Mouse (Mus musculus): ENCODE measurements around the gene Crat. TPM values are rescaled to one million over a fixed set of nuclear protein-coding genes. Genes with fewer than 3 reads are reported as not detected.

Crat gene
- polyA plus RNA-seq, 1 experiment from 2014 or later = 24.3 TPM

DNA sequence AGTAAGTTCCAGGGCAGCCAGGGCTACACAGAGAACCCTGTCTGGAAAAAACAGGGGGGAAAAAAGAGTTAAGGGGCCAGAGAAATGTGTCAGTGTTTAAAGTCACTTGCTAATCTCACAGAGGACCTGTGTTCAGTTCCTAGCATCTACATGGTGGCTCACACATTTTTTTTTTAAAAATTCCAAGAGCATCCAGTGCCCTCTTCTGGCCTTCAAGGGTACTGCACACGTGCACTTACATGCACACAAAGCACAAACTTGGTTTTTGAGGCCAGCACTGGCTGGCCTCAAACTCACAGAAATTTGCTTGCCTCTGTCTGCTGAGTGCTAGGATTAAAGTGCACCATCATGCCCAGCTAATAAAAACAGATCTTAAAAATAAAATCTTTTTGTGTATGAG is 34.9 kb upstream of the Crat start:
- Histone ChIP-seq H3K4me3 (replicated peaks) (no peak overlapping the region), H3K27ac (replicated peaks) (no peak overlapping the region), H3K4me1 (replicated peaks) (peaks cover 5% of the 10 kb centered on the region; the same call in 1 of the 2 replicates), H3K4me2 (no peak overlapping the region), H3K9me3 (replicated peaks) (0 out of 2 replicates have a peak, but pooled peaks cover 6% of the 10 kb centered on the region), H3K27me3 (no peaks in the 10 kb centered on the region), H3K36me3 (replicated peaks) (peaks cover 62% of the 10 kb centered on the region), H3K9ac (no peak overlapping the region)
- ATAC-seq (ENCODE audit: insufficient read depth) = no peak
- WGBS (ENCODE audit: insufficient replicate concordance) = 63% methylated on average over 1 of the region's 1 CpGs

DNA sequence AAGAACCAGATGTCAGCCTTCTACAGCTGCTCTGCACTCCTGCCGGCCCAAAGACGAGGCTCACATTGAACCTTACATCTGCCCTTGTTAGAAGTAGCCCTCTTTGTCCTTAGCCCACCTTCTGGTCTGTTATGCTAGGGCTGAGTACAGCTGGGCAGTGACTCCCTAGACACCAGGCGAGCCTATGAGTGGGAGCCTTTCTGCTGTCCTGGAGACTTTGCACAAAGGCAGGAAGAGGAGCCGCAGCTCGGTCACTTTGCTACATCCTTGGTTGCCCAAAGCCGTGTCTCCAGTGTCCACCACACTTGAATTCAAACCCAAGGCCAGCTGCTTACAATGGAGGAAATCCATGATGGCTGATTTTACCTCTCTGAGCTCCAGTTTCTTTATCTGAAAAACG is 32.8 kb upstream of the Crat start:
- ATAC-seq (ENCODE audit: insufficient read depth) = no peak
- peaks cover 78% of the 10 kb centered on the region for H3K36me3 ChIP-seq (replicated peaks)
- H3K27ac ChIP-seq (replicated peaks) = no peak overlapping the region
- no peak overlapping the region for H3K4me2 ChIP-seq
- H3K4me3 ChIP-seq (replicated peaks) = no peak overlapping the region
- peaks cover 16% of the 10 kb centered on the region for H3K4me1 ChIP-seq (replicated peaks)
- H3K9ac ChIP-seq = no peak overlapping the region
- no peaks in the 10 kb centered on the region for H3K27me3 ChIP-seq
- H3K9me3 ChIP-seq (replicated peaks) = 0 out of 2 replicates have a peak, but pooled peaks cover 6% of the 10 kb centered on the region
- WGBS (ENCODE audit: insufficient replicate concordance) = 93% methylated on average over 7 of the region's 7 CpGs

DNA sequence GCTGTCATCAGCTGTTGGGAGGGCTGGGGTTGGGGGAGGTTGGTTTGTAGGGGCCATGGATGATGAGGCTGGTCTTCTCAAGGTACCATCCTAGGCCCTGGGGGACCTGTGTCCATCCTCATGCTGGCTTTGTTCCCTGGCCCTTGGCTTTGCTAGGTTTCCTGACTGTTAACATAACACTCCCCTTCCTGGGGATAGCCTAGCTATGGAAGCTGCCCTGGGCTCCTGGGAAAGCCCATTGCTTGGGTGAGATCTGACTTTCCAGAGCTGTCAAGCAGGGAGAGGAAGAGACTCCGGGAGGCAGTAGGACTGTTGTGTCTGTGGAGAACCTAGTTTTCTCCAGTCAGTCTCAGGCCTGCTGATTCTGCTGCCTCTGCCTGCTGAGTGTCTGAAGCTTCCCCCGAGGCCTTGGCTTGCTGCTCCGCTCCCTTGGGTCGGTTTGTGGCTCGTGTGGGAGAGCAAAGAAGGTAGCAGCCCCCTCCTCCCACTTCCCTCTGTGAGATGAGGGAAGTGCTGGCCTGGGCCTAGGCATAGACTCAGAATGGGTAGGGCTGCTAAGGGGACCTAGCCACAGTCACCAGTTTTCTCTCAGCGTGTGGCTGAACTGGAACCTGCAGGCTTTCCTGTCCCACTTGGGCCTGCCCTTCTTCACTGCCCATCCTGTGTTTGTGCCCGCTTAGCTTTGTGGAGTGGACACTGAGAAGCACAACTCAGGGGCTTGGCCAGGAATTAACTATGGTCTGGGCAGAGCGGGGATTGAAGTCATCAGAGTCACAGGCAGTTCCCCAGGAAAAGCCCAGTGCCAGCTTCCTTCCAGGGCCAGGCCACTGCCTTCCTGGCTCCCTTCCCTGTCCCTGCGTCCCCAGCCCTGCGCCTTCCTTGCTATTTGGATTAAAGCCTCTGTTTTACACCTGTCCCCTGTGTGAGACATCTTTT is 31.5 kb upstream of the Crat start:
- Histone ChIP-seq H3K9ac (no peak overlapping the region), H3K36me3 (replicated peaks) (peaks cover 89% of the 10 kb centered on the region), H3K4me3 (replicated peaks) (no peak overlapping the region), H3K9me3 (replicated peaks) (0 out of 2 replicates have a peak, but pooled peaks cover 6% of the 10 kb centered on the region), H3K4me1 (replicated peaks) (peaks cover 28% of the 10 kb centered on the region), H3K27ac (replicated peaks) (no peak overlapping the region), H3K27me3 (no peaks in the 10 kb centered on the region), H3K4me2 (no peak overlapping the region)
- WGBS (ENCODE audit: insufficient replicate concordance) = 68% methylated on average over 10 of the region's 10 CpGs
- no peak for ATAC-seq (ENCODE audit: insufficient read depth)

DNA sequence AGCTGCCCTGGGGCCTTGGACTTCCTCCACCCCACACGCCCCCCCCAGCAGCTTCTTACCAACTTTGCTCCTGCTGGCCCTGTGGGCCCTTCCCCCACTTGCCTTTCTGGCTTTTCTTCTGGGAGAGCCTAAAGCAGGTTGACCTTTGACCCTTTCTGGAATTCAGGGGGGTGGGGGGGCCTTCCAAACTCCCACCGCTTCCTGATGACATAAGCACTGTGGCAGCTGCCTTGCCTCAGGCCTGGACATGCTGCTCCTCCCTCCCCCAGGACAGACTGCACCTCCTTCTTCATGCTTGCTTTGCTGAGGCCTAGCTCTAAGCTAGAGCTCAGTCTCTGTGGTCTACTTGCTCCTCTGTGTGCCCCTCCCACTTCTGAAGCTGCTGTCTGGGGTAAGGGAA is 29.7 kb upstream of the Crat start:
- H3K4me2 ChIP-seq = no peak overlapping the region
- WGBS (ENCODE audit: insufficient replicate concordance) = 98% methylated on average over 2 of the region's 2 CpGs
- H3K27me3 ChIP-seq = no peaks in the 10 kb centered on the region
- H3K4me3 ChIP-seq (replicated peaks) = no peak overlapping the region
- ATAC-seq (ENCODE audit: insufficient read depth) = no peak
- peaks cover 46% of the 10 kb centered on the region for H3K4me1 ChIP-seq (replicated peaks)
- 0 out of 2 replicates have a peak, but pooled peaks cover 6% of the 10 kb centered on the region for H3K9me3 ChIP-seq (replicated peaks)
- no peak overlapping the region for H3K27ac ChIP-seq (replicated peaks)
- H3K36me3 ChIP-seq (replicated peaks) = peaks cover 99% of the 10 kb centered on the region
- H3K9ac ChIP-seq = no peak overlapping the region

DNA sequence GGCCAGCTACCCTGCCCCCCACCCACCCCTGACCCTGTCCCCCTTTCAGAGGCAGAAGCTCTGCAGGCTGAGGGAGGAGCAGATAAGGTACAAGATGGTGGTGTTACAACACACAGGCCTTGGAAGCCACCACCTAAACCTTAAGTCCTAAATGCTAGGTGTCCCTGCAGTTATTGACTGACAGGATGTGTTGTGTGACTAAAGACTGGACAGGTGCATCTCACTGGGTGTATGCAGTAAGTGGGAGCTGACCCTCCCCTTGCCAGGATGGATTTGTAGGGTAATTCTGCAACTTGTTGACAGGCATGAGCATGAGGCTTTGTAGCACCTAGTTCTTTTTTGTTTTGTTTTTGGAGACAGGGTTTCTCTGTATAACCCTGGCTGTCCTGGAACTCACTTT is 28.8 kb upstream of the Crat start:
- Histone ChIP-seq H3K27ac (replicated peaks) (0 out of 2 replicates have a peak overlapping the region, but pooled peaks have one; percentile 33), H3K27me3 (no peaks in the 10 kb centered on the region), H3K4me2 (no peak overlapping the region), H3K36me3 (replicated peaks) (peaks cover 99% of the 10 kb centered on the region), H3K4me1 (replicated peaks) (peaks cover 53% of the 10 kb centered on the region), H3K9me3 (replicated peaks) (0 out of 2 replicates have a peak, but pooled peaks cover 2% of the 10 kb centered on the region), H3K4me3 (replicated peaks) (no peak overlapping the region), H3K9ac (no peak overlapping the region)
- no peak for ATAC-seq (ENCODE audit: insufficient read depth)

DNA sequence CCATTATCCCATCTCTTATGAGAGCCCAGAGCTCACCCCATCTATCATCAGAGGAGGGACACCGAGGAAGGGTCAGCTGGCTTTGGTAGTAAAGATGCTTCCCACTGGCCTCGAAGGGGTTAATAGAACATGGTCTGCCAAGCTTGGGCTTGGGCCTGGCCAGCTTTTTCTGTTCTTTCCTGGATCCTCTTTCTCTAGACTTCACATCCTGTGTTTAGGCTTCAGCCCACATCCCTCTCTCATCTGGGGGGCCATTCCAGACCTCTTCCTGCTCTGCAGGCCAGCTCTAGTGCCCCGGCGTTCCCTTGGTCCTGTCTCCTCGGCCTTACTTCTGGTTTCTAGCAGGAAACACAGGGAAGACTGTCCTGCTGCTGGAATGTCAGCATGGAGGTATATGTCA is 28.4 kb upstream of the Crat start:
- ATAC-seq (ENCODE audit: insufficient read depth) = no peak
- peaks cover 53% of the 10 kb centered on the region for H3K4me1 ChIP-seq (replicated peaks)
- H3K36me3 ChIP-seq (replicated peaks) = peaks cover 99% of the 10 kb centered on the region
- WGBS (ENCODE audit: insufficient replicate concordance) = 79% methylated on average over 5 of the region's 5 CpGs
- H3K27me3 ChIP-seq = no peaks in the 10 kb centered on the region
- H3K4me2 ChIP-seq = no peak overlapping the region
- H3K9ac ChIP-seq = no peak overlapping the region
- no peaks in the 10 kb centered on the region for H3K9me3 ChIP-seq (replicated peaks)
- H3K27ac ChIP-seq (replicated peaks) = 0 out of 2 replicates have a peak overlapping the region, but pooled peaks have one; percentile 33
- no peak overlapping the region for H3K4me3 ChIP-seq (replicated peaks)

DNA sequence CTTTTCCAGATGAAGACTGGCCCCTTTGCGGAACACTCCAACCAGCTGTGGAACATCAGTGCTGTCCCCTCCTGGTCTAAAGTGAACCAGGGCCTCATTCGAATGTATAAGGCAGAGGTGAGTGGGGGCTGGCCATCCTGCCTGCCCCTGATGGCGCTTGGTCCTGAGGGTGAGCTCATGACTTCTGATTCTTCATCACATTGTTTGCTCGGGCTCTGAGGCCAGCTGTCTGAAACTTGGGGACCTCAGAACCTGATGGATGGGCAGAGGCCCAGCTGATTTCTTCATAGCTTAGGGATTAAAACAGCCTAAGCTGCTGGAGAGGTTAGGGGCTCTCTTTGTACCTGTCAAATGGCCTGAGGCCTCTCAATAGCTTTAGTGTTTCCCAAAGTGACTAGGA is 27.7 kb upstream of the Crat start:
- WGBS (ENCODE audit: insufficient replicate concordance) = 85% methylated on average over 4 of the region's 4 CpGs
- Histone ChIP-seq H3K36me3 (replicated peaks) (peaks cover 99% of the 10 kb centered on the region), H3K4me1 (replicated peaks) (peaks cover 53% of the 10 kb centered on the region), H3K27ac (replicated peaks) (no peak overlapping the region), H3K9me3 (replicated peaks) (no peaks in the 10 kb centered on the region), H3K4me3 (replicated peaks) (no peak overlapping the region), H3K9ac (no peak overlapping the region), H3K4me2 (no peak overlapping the region), H3K27me3 (no peaks in the 10 kb centered on the region)
- no peak for ATAC-seq (ENCODE audit: insufficient read depth)

- Histone ChIP-seq H3K27ac (replicated peaks) (peak overlapping the region; percentile 82), H3K4me1 (replicated peaks) (peaks cover 53% of the 10 kb centered on the region), H3K9ac (no peak overlapping the region), H3K36me3 (replicated peaks) (peaks cover 99% of the 10 kb centered on the region), H3K9me3 (replicated peaks) (no peaks in the 10 kb centered on the region), H3K4me3 (replicated peaks) (no peak overlapping the region), H3K27me3 (no peaks in the 10 kb centered on the region), H3K4me2 (peak overlapping the region; percentile 47)
- ATAC-seq (ENCODE audit: insufficient read depth) = no peak
- WGBS (ENCODE audit: insufficient replicate concordance) = 77% methylated on average over 5 of the region's 5 CpGs
Measured at GRCm38 (mm10) chr2:30442498-30442890, 26.9 kb upstream of the Crat start.

DNA sequence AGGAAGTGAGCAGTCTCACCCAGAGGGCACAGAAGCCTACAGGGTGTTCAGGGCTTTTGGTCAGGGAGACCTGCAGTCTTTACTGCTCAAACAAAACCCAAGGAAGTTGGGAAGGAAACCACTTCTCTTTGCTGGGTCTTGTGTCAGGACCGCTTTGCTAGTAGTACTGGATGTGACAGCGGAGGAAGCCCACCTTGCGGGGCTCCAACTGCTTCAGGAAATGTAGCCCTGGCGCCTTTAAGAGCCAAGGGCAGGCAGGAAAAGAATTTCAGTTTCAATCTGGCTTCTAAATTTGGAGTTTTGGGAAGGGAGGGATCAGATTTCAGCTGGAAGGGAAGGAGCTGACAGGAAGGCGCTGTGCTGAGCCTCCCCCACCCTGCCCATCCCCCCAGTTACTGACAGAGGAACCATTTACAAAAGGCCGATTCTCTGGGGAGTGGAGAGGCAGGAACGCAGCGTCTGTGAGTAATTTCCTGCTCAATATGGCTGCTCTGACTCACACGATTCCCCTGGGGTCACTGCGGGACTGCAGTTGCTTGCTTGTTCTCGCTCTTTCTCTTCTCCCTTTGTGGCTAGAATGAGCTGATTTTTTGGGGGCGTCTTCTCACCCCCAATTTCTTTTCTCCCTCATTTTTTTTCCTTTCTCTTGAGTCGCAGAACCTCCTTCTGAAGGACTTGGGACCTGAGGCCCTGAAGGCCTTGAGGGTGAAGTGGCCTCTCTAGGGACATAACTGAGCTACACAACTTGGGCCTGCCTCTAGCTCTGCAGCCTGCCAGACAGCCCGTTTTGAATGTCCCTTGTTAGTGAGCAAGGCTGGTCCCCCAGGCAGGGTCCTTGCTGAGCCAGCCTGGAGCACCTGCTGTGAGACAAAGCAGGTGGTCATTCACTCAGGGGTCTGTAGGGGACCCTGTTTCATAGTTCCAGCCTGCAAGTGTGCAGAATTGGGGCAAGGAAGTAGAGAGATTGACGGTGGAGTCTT is 26.2 kb upstream of the Crat start:
- Histone ChIP-seq H3K4me2 (peak overlapping the region; percentile 47), H3K9me3 (replicated peaks) (no peaks in the 10 kb centered on the region), H3K27me3 (no peaks in the 10 kb centered on the region), H3K4me3 (replicated peaks) (peak overlapping the region; percentile 18), H3K4me1 (replicated peaks) (peaks cover 53% of the 10 kb centered on the region), H3K27ac (replicated peaks) (peak overlapping the region; percentile 82), H3K9ac (no peak overlapping the region), H3K36me3 (replicated peaks) (peaks cover 99% of the 10 kb centered on the region)
- ATAC-seq (ENCODE audit: insufficient read depth) = peak; percentile 28
- 48% methylated on average over 15 of the region's 15 CpGs for WGBS (ENCODE audit: insufficient replicate concordance)

- peaks cover 55% of the 10 kb centered on the region for H3K4me1 ChIP-seq (replicated peaks)
- peak overlapping the region; percentile 47; the same call in 1 of the 2 replicates for H3K4me2 ChIP-seq
- H3K9me3 ChIP-seq (replicated peaks) = no peaks in the 10 kb centered on the region
- peak; percentile 30; the same call in 1 of the 2 replicates for ATAC-seq (ENCODE audit: insufficient read depth)
- peaks cover 99% of the 10 kb centered on the region for H3K36me3 ChIP-seq (replicated peaks)
- no peak overlapping the region for H3K4me3 ChIP-seq (replicated peaks)
- no peak overlapping the region for H3K9ac ChIP-seq
- no peaks in the 10 kb centered on the region for H3K27me3 ChIP-seq
- 32% methylated on average over 12 of the region's 12 CpGs for WGBS (ENCODE audit: insufficient replicate concordance)
- peak overlapping the region; percentile 82 for H3K27ac ChIP-seq (replicated peaks)
Measured at GRCm38 (mm10) chr2:30440701-30441517, 25.3 kb upstream of the Crat start.
